Mouse (Mus musculus) E14TG2a.4 (cell line): Measurements from ENCODE around the gene Arhgef19.

Experiments
- H3K27me3 ChIP-seq: 2 replicates; pipeline ENCODE4 v1.6.1; 2014; ENCODE audit warnings: low read length, control low read depth; ENCODE audit not compliant: insufficient read depth
- H3K36me3 ChIP-seq: 2 replicates; pipeline ENCODE4 v1.6.1; 2014; ENCODE audit warnings: low read length, control low read depth; ENCODE audit not compliant: insufficient read depth
- H3K4me1 ChIP-seq: replicated peaks from 2 replicates; pipeline ENCODE4 v1.6.1; 2014; ENCODE audit warnings: low read depth, low read length, control low read depth
- H3K4me3 ChIP-seq: replicated peaks from 2 replicates; pipeline ENCODE4 v1.5.1; 2014; ENCODE audit warnings: mild to moderate bottlenecking, low read length
- H3K9me3 ChIP-seq: 2 replicates; pipeline ENCODE4 v1.6.1; 2014; ENCODE audit warnings: low read length, control low read depth
- CTCF ChIP-seq: conservative IDR thresholded peaks from 2 replicates; pipeline ENCODE4 v1.5.1; 2014; ENCODE audit warnings: low read length
- NANOG ChIP-seq: IDR thresholded peaks from 2 replicates; pipeline ENCODE4 v1.6.1; 2014; ENCODE audit warnings: borderline replicate concordance, low read length, mixed read lengths
- POU5F1 ChIP-seq: IDR thresholded peaks from 2 replicates; pipeline ENCODE4 v1.6.1; 2014; ENCODE audit warnings: low read length, borderline replicate concordance

Gene Arhgef19

GRCm38 (mm10) chr4:141249383-141249782, 10.1 kb downstream of the Arhgef19 start:
- no peak for TF ChIP-seq POU5F1
- TF ChIP-seq CTCF, result no peak
- TF ChIP-seq NANOG, result no peak
- peak overlapping the region; percentile 86; the same call in 1 of the 2 replicates for H3K4me3 ChIP-seq
- peaks cover 69% of the 10 kb centered on the region for H3K4me1 ChIP-seq
- peaks cover 61% of the 10 kb centered on the region for H3K27me3 ChIP-seq
- H3K9me3 ChIP-seq, result no peaks in the 10 kb centered on the region
- H3K36me3 ChIP-seq, result no peaks in the 10 kb centered on the region

- H3K4me1 ChIP-seq, result peaks cover 63% of the 10 kb centered on the region
- H3K4me3 ChIP-seq, result peak overlapping the region; percentile 68
- H3K27me3 ChIP-seq, result peaks cover 49% of the 10 kb centered on the region
- no peaks in the 10 kb centered on the region for H3K36me3 ChIP-seq
- no peak for TF ChIP-seq POU5F1
- H3K9me3 ChIP-seq, result no peaks in the 10 kb centered on the region
These were observed 11.8 kb downstream of the Arhgef19 start for GRCm38 (mm10) chr4:141251071-141251470.

GRCm38 (mm10) chr4:141252641-141253040, 13.3 kb downstream of the Arhgef19 start:
- H3K4me1 ChIP-seq, result peaks cover 58% of the 10 kb centered on the region
- peaks cover 1% of the 10 kb centered on the region; the same call in 1 of the 2 replicates for H3K9me3 ChIP-seq
- peaks cover 34% of the 10 kb centered on the region for H3K27me3 ChIP-seq
- no peak overlapping the region for H3K4me3 ChIP-seq
- no peaks in the 10 kb centered on the region for H3K36me3 ChIP-seq
- TF ChIP-seq CTCF (peak; percentile 45), POU5F1 (no peak)

DNA sequence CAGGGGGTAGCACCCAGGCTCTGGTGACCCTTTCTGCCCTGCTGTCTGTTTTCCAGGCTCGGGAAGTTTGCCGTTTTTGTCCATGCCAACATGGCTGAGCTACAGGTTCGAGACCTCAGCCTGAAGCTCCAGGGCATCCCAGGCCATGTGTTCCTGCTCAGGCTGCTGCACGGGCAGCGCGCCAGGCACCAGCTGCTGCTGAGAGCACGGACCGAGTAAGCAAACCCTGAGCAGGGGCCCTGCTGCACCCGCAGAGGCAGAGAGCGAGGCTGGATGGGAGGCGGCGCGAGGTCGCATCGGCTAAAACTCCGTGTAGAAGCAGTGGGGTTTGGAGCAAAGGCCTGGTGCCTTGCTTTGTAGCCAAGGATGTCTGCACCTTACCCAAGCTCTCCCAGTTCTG, 14.9 kb downstream of the Arhgef19 start:
- TF ChIP-seq POU5F1, result no peak

DNA sequence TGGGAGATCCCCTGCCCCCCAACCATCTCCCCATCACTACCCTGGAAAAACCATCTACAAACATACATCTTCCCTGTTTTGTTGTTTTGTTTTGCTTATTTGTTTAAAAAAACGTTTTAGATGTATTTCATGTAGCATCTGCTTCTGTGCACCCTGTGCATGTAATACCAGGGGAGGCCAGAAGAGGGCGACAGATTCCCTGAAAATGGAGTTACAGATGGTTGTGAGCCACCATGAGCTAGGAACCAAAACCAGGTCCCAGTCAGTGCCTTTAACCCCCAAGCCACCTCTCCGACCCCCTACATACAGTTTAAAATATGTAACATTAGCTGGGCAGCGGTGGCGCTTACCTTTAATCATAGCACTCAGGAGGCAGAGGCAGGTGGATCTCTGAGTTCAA, 18.1 kb downstream of the Arhgef19 start:
- H3K9me3 ChIP-seq, result peaks cover 23% of the 10 kb centered on the region
- H3K27me3 ChIP-seq, result peaks cover 7% of the 10 kb centered on the region; the same call in 1 of the 2 replicates
- H3K36me3 ChIP-seq, result no peaks in the 10 kb centered on the region
- no peak overlapping the region for H3K4me3 ChIP-seq
- TF ChIP-seq CTCF (peak; percentile 99), POU5F1 (no peak), NANOG (no peak)
- peaks cover 53% of the 10 kb centered on the region for H3K4me1 ChIP-seq

More for the DNA sequence above, 14.9 kb downstream of the Arhgef19 start:
- no peaks in the 10 kb centered on the region for H3K36me3 ChIP-seq
- peaks cover 4% of the 10 kb centered on the region; the same call in 1 of the 2 replicates for H3K9me3 ChIP-seq
- H3K4me3 ChIP-seq, result peak overlapping the region; percentile 66
- peaks cover 25% of the 10 kb centered on the region for H3K27me3 ChIP-seq
- peaks cover 52% of the 10 kb centered on the region for H3K4me1 ChIP-seq

DNA sequence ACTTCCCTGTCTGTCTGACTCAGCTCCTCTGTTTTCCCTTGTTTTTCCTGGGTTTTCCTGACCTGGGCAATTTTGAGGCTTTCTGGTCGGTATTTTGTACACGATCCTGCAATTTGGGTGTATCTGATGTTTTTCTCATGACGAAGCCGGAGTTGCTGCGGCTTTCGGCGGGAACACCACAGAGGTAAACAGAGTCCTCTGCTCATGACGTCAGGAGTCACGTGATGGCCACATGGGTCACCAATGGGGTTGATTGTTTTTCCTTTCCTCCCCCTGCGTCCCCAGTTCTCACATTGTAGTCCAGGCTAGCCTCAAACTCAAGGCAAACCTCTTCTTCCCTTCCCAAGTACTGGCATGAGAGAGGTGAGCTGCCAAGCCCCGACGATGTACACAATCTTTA, 20.1 kb downstream of the Arhgef19 start:
- Histone ChIP-seq H3K9me3 (peaks cover 24% of the 10 kb centered on the region), H3K36me3 (no peaks in the 10 kb centered on the region), H3K4me3 (no peak overlapping the region; the same call in 1 of the 2 replicates), H3K27me3 (0 out of 2 replicates have a peak, but pooled peaks cover 4% of the 10 kb centered on the region), H3K4me1 (peaks cover 40% of the 10 kb centered on the region)
- no peak for TF ChIP-seq POU5F1
- no peak for TF ChIP-seq NANOG
- TF ChIP-seq CTCF, result no peak

DNA sequence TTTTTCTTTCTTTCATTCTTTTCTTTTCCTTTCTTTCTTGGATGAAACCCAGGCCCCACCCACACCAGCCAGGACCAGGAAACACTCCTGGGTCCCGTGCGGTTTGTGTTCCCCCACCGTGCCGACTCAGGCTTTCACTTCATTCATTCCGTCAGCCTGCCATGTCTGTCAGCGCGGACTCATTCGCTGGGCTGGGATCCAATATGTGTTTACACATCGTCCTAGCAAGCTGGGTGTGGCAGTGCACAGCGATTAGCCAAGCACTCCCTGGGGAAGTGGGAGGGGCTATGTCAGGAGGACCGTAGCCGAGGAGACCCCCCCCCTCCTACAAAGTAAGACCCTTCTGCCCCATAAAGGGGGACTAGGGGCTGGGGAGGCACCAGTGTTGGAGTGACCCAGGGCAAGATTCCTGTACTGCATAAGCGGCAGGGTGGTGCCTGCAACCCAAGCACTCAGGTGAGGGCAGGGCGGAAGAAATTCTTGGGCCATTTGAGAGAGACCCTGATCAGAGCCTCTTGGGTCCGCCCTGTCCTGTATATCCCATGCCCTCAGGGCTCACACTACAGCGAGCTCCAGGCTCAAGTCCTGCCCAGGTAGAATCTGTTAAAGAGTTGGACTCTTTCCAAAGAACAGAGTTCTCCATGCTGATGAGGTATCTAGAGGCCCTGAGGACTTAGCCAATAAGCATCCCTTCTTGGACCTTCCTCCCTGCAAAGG, 20.9 kb downstream of the Arhgef19 start:
- Histone ChIP-seq H3K27me3 (no peaks in the 10 kb centered on the region), H3K36me3 (no peaks in the 10 kb centered on the region)
- TF ChIP-seq POU5F1 (no peak), CTCF (no peak), NANOG (no peak)

DNA sequence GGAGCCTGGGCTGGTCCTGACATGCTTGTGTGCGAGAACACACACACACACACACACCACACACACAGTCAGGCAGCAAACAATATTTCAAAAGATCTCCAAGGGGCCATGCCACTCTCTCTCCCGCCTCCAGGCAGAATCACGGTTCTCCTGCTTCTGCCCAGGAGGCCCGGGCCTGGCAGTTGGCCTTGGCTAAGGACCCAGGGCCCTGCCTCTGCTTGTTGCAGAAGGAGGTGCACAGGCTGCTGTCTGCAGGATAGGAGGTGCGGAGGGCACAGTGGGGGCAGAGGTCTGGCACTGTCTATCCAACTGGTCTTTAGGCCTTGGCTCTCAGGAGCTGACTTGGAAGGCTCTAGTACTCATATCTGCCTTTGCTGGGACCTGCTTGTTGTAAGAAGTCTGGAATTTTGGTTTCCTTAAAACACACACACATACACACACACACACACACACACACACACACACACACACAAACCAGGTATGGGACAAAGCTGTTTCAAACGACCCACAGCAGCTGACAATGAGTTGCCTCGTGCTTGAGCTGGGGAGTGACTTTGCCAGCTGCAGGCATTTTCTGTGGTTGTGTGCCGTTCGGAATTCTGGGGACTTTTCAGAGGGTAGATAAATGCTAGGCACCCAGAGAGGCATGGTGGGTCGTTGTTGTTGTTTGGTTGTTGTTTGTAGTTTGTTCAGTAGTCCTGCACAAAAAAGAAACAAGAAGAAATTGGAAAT, 23.8 kb downstream of the Arhgef19 start:
- Histone ChIP-seq H3K4me3 (no peak overlapping the region), H3K4me1 (peaks cover 28% of the 10 kb centered on the region), H3K9me3 (peaks cover 20% of the 10 kb centered on the region), H3K27me3 (no peaks in the 10 kb centered on the region), H3K36me3 (no peaks in the 10 kb centered on the region)
- no peak for TF ChIP-seq CTCF
- TF ChIP-seq NANOG, result no peak
- no peak for TF ChIP-seq POU5F1

More for the DNA sequence above, 20.9 kb downstream of the Arhgef19 start:
- peaks cover 33% of the 10 kb centered on the region for H3K4me1 ChIP-seq
- H3K4me3 ChIP-seq, result peak overlapping the region; percentile 24
- peaks cover 24% of the 10 kb centered on the region for H3K9me3 ChIP-seq
